Mouse (Mus musculus) MEL (cell line): ENCODE measurements around the gene Rffl. TPM values are rescaled to one million over a fixed set of nuclear protein-coding genes. Genes with fewer than 3 reads are reported as not detected.
A peak's percentile ranks its signal among the peaks of the same experiment; 100 is the strongest.

Experiments used
- DNase-seq: peaks from one replicate; pipeline ENCODE4 v3.0.0; 2011; ENCODE audit warnings: low read depth, low spot score
- H3K27ac ChIP-seq: 2 replicates; pipeline ENCODE4 v1.5.1; 2012; ENCODE audit warnings: low read depth, mild to moderate bottlenecking, control low read depth, low read length, moderate library complexity; ENCODE audit not compliant: control insufficient read depth
- H3K27me3 ChIP-seq, 2 experiments: fragments of 150-350 bp in 1 of 2; sonication (generic) in 1 of 2; 2 replicates each; pipeline ENCODE4 v1.6.1; 2012; ENCODE audit warnings: low read length in 2 of 2, mild to moderate bottlenecking in 2 of 2, improper control_type of control experiment in 1 of 2, moderate library complexity in 1 of 2; ENCODE audit not compliant: insufficient read depth in 2 of 2, control insufficient read depth in 1 of 2
- H3K36me3 ChIP-seq, 2 experiments: 2 replicates each; pipeline ENCODE4 v1.6.1; 2012 to 2014; ENCODE audit warnings: low read length in 2 of 2, improper control_type of control experiment in 1 of 2, inconsistent platforms in 1 of 2, mild to moderate bottlenecking in 1 of 2; ENCODE audit not compliant: insufficient read depth in 2 of 2, control insufficient read depth in 1 of 2
- H3K4me1 ChIP-seq, 2 experiments: fragments of 150-350 bp in 1 of 2; sonication (generic) in 1 of 2; 2 replicates each; pipeline ENCODE4 v1.6.1; 2012; ENCODE audit warnings: low read length in 2 of 2, improper control_type of control experiment in 1 of 2, mild to moderate bottlenecking in 1 of 2; ENCODE audit not compliant: insufficient read depth in 2 of 2, control insufficient read depth in 1 of 2
- H3K4me3 ChIP-seq, 2 experiments: fragments of 150-350 bp in 1 of 2; sonication (generic) in 1 of 2; 2 replicates each; pipeline ENCODE4 v1.5.1; 2012; ENCODE audit warnings: low read depth in 2 of 2, low read length in 2 of 2, mild to moderate bottlenecking in 2 of 2, moderate library complexity in 2 of 2, control low read depth in 1 of 2, improper control_type of control experiment in 1 of 2; ENCODE audit not compliant: control insufficient read depth in 1 of 2, insufficient read depth in 1 of 2
- H3K79me2 ChIP-seq: 2 replicates; pipeline ENCODE4 v1.6.1; 2012; ENCODE audit warnings: mild to moderate bottlenecking, low read length, moderate library complexity; ENCODE audit not compliant: control insufficient read depth, poor library complexity, insufficient read depth
- H3K9ac ChIP-seq: 2 replicates; pipeline ENCODE4 v1.6.1; 2012; ENCODE audit warnings: low read depth, mild to moderate bottlenecking, control low read depth, low read length, moderate library complexity; ENCODE audit not compliant: control insufficient read depth, poor library complexity, severe bottlenecking
- H3K9me3 ChIP-seq: fragments of 150-350 bp; sonication (generic); replicated peaks from 2 replicates; pipeline ENCODE4 v1.6.1; 2012; ENCODE audit warnings: mild to moderate bottlenecking, low read length, improper control_type of control experiment, moderate library complexity; ENCODE audit not compliant: insufficient read depth
- BHLHE40 ChIP-seq: IDR thresholded peaks from 2 replicates; pipeline ENCODE4 v1.6.1; 2012; ENCODE audit warnings: low read depth, mild to moderate bottlenecking, inconsistent platforms, low read length, improper control_type of control experiment, borderline replicate concordance
- CHD1 ChIP-seq: IDR thresholded peaks from 2 replicates; pipeline ENCODE4 v1.6.1; 2012; ENCODE audit warnings: low read depth, mild to moderate bottlenecking, inconsistent platforms, low read length, improper control_type of control experiment
- CHD2 ChIP-seq: IDR thresholded peaks from 2 replicates; pipeline ENCODE4 v1.6.1; 2011; ENCODE audit warnings: low read length, improper control_type of control experiment
- E2F4 ChIP-seq: IDR thresholded peaks from 2 replicates; pipeline ENCODE4 v1.6.1; 2011; ENCODE audit warnings: low read depth, low read length, improper control_type of control experiment, borderline replicate concordance
- EP300 ChIP-seq, 2 experiments: IDR thresholded peaks; 2 replicates each; pipeline ENCODE4 v1.6.1; 2011; ENCODE audit warnings: improper control_type of control experiment in 2 of 2, low read length in 2 of 2, low read depth in 1 of 2, mild to moderate bottlenecking in 1 of 2
- GABPA ChIP-seq: IDR thresholded peaks from 2 replicates; pipeline ENCODE4 v1.6.1; 2012; ENCODE audit warnings: low read depth, mild to moderate bottlenecking, inconsistent platforms, low read length, improper control_type of control experiment, moderate library complexity
- JUND ChIP-seq: IDR thresholded peaks from 2 replicates; pipeline ENCODE4 v1.6.1; 2011; ENCODE audit warnings: low read depth, mild to moderate bottlenecking, improper control_type of control experiment, low read length
- KAT2A ChIP-seq: conservative IDR thresholded peaks from 2 replicates; pipeline ENCODE4 v1.6.1; 2012; ENCODE audit warnings: low read depth, low read length, improper control_type of control experiment, inconsistent platforms
- MAFK ChIP-seq: IDR thresholded peaks from 2 replicates; pipeline ENCODE4 v1.6.1; 2011; ENCODE audit warnings: low read depth, mild to moderate bottlenecking, low read length, improper control_type of control experiment, borderline replicate concordance
- MAX ChIP-seq: IDR thresholded peaks from 2 replicates; pipeline ENCODE4 v1.6.1; 2011; ENCODE audit warnings: low read length, improper control_type of control experiment
- MAZ ChIP-seq: IDR thresholded peaks from 2 replicates; pipeline ENCODE4 v1.6.1; 2012; ENCODE audit warnings: low read depth, mild to moderate bottlenecking, inconsistent platforms, low read length, improper control_type of control experiment
- MXI1 ChIP-seq: IDR thresholded peaks from 2 replicates; pipeline ENCODE4 v1.6.1; 2011; ENCODE audit warnings: mild to moderate bottlenecking, low read depth, low read length, improper control_type of control experiment
- MYB ChIP-seq: IDR thresholded peaks from 2 replicates; pipeline ENCODE4 v1.6.1; 2011; ENCODE audit warnings: mild to moderate bottlenecking, low read depth, low read length, improper control_type of control experiment
- MYC ChIP-seq: IDR thresholded peaks from 2 replicates; pipeline ENCODE4 v1.6.1; 2011; ENCODE audit warnings: low read depth, mild to moderate bottlenecking, low read length, improper control_type of control experiment, moderate library complexity
- NELFE ChIP-seq: IDR thresholded peaks from 2 replicates; pipeline ENCODE4 v1.6.1; 2011; ENCODE audit warnings: low read depth, low read length, improper control_type of control experiment
- NRF1 ChIP-seq: IDR thresholded peaks from 2 replicates; pipeline ENCODE4 v1.6.1; 2014; ENCODE audit warnings: low read depth, mild to moderate bottlenecking, inconsistent platforms, low read length, improper control_type of control experiment, moderate library complexity; ENCODE audit not compliant: poor library complexity, insufficient read depth, severe bottlenecking
- POLR2A ChIP-seq, 2 experiments: IDR thresholded peaks; 2 replicates each; pipeline ENCODE4 v1.6.1; 2011 to 2012; ENCODE audit warnings: low read length in 2 of 2, mild to moderate bottlenecking in 2 of 2, control low read depth in 1 of 2, improper control_type of control experiment in 1 of 2, low read depth in 1 of 2, moderate library complexity in 1 of 2; ENCODE audit not compliant: control insufficient read depth in 1 of 2, insufficient read depth in 1 of 2, poor library complexity in 1 of 2
- POLR2AphosphoS2 ChIP-seq: IDR thresholded peaks from 2 replicates; pipeline ENCODE4 v1.6.1; 2011; ENCODE audit warnings: low read length, improper control_type of control experiment
- RAD21 ChIP-seq: IDR thresholded peaks from 2 replicates; pipeline ENCODE4 v1.6.1; 2011; ENCODE audit warnings: mild to moderate bottlenecking, low read depth, low read length, improper control_type of control experiment
- RCOR1 ChIP-seq: IDR thresholded peaks from 2 replicates; pipeline ENCODE4 v1.6.1; 2012; ENCODE audit warnings: low read depth, mild to moderate bottlenecking, inconsistent platforms, low read length, improper control_type of control experiment
- SMC3 ChIP-seq: IDR thresholded peaks from 2 replicates; pipeline ENCODE4 v1.6.1; 2011; ENCODE audit warnings: low read depth, low read length, improper control_type of control experiment
- TAL1 ChIP-seq: IDR thresholded peaks from 2 replicates; pipeline ENCODE4 v1.6.1; 2012; ENCODE audit warnings: mild to moderate bottlenecking, inconsistent platforms, low read length, moderate library complexity, mixed read lengths
- TBP ChIP-seq: IDR thresholded peaks from 2 replicates; pipeline ENCODE4 v1.8.0; 2011; ENCODE audit warnings: low read depth, low read length, improper control_type of control experiment
- ZC3H11A ChIP-seq: IDR thresholded peaks from 2 replicates; pipeline ENCODE4 v1.6.1; 2012; ENCODE audit warnings: low read depth, mild to moderate bottlenecking, inconsistent platforms, low read length, improper control_type of control experiment
- ZNF384 ChIP-seq: IDR thresholded peaks from 2 replicates; pipeline ENCODE4 v1.6.1; 2012; ENCODE audit warnings: low read depth, mild to moderate bottlenecking, inconsistent platforms, low read length, improper control_type of control experiment
- polyA plus RNA-seq, 2 experiments: library from polyadenylated mRNA; stranded (reverse) in 1 of 2; unstranded in 1 of 2; fragments of >175 nt in 1 of 2; fragments of >200 nt in 1 of 2; gene quantifications; 2 replicates each; pipeline versions ENCODE4 v1.2.1 to v1.2.4; 2012; ENCODE audit warnings: low replicate concordance in 2 of 2, low read depth in 1 of 2; ENCODE audit not compliant: insufficient read length in 2 of 2, insufficient read depth in 1 of 2, missing spikeins in 1 of 2
- total RNA-seq: library from RNA; depleted of rRNA; stranded (reverse); fragments of 300-350 nt; gene quantifications from 2 replicates; pipeline ENCODE4 v1.2.3, GENCODE M21; 2012

Rffl gene
- total and polyA plus RNA-seq, 3 experiments = 15.2 to 17.8 TPM; not detected in 1

- TF ChIP-seq MYC (peak; percentile 99), MAX (peak; percentile 95), E2F4 (no peak), NRF1 (no peak), TAL1 (no peak), ZNF384 (peak; percentile 58), MAFK (no peak), GABPA (no peak)
These were observed 51.7 kb downstream of the Rffl start (continued) for GRCm38 (mm10) chr11:82819350-82819749.

DNA sequence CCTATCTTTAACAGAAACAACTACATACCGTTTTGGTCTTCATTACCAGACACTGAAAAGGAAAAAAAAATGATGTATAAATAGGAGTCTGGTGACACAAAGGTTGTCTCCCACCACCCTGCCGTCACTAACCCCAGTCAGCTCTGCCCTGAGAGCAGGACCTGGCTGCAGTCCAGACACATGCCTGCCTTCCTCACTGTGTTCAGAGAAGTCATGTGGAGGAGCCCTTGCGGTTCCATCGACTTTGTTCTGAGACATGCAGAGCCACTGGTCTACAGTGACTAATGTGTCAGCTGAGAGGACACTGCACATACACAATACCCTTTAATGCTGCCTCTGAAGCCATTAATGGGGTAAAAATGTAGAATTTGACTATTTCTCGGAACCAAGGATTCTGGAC, 62.5 kb downstream of the Rffl start:
- no peak overlapping the region for H3K27ac ChIP-seq
- no peak overlapping the region for H3K9ac ChIP-seq
- H3K4me1 ChIP-seq = peaks cover 10 to 12% of the 10 kb centered on the region in 2 experiments; a peak in 3 of 4 replicates
- H3K27me3 ChIP-seq = no peaks in the 10 kb centered on the region
- H3K4me3 ChIP-seq = no peak overlapping the region
- DNase-seq = no peak
- no peaks in the 10 kb centered on the region for H3K9me3 ChIP-seq
- no peaks in the 10 kb centered on the region for H3K79me2 ChIP-seq
- H3K36me3 ChIP-seq = peaks cover 6 to 22% of the 10 kb centered on the region in 2 experiments
- TF ChIP-seq GABPA (no peak), KAT2A (no peak), MAX (no peak), MAZ (no peak), CHD2 (no peak), MYB (no peak), EP300 (IDR thresholded peaks at IDR 0.05; ENCODE audit: low read depth in 1 of 2, low read length in 2 of 2) (no peak), MXI1 (no peak), JUND (no peak), TBP (no peak), RCOR1 (no peak), CHD1 (no peak), POLR2AphosphoS2 (no peak), POLR2A (IDR thresholded peaks at IDR 0.05; ENCODE audit: control insufficient read depth in 1 of 2, insufficient read depth in 1 of 2, low read depth in 1 of 2, low read length in 2 of 2, poor library complexity in 1 of 2) (no peak), ZC3H11A (no peak), SMC3 (no peak), RAD21 (no peak), NELFE (no peak), BHLHE40 (no peak)
